Mouse (Mus musculus) ZHBTc4 (cell line): ENCODE measurements at regions not wholly inside any gene's neighbourhood (a gene's known extent, or its start where the extent isn't known, plus 50 kb on each side); places are given as distances from the start of the nearest gene placed in this dataset.

ENCODE experiments used
- DNase-seq: peaks from one replicate; pipeline ENCODE4 v3.0.0-alpha.2; 2011; ENCODE audit warnings: low read depth, low spot score

DNA sequence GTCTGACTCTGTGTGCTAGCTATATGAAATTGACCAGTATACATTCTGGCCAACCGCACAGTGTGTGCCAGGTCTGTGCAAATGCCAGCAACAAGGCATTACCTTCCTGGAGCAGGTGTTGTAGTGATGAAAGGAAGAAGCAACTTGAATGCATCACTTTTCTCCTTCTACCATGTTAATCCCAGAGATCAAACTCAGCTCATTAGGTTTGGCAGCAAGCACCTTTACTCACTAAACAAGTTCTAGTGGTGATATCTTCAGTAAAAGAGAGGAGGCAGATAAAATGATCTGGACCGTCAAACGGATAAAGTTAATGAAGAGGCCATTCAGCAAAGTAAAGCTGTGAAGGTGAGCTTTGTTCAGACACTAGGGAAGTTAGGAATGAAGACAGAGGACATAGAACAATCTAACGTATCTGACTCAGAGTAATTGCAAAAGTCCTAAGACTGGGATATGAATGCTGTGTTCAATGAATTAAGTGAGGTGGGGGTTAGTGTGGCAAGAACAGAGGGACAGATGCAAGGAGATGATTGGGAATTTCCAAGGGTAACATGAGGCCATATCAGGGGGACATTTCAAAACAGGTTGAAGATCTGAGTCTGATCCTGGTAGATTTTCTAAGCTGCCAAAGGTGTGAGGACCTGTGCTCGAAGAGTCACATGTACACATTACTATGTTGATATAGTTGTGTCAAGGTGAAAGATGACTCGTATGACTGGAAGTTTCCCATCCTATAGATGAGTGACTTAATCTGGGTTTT is 1478.4 kb upstream of the Slc10a2 start:
- DNase-seq, result no peak

DNA sequence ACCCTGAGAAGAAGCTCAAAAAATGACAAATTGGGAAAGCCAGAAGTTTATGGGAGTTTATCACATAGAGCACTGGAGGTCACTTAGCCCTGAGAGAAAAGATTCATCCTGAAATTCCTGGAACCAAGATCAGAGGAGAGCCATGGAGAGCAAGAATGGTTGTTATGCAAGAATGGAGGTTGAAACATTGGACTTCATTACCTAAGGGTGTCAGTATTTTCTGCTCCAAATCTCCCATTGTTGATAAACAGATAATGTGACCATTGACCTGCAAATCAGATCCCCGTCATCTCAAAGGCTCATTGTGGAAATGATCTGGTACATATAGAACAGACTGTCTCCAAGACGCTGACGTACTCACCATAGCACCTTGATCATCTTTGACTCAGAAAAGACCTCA is 1477.6 kb upstream of the Slc10a2 start:
- no peak for DNase-seq

DNA sequence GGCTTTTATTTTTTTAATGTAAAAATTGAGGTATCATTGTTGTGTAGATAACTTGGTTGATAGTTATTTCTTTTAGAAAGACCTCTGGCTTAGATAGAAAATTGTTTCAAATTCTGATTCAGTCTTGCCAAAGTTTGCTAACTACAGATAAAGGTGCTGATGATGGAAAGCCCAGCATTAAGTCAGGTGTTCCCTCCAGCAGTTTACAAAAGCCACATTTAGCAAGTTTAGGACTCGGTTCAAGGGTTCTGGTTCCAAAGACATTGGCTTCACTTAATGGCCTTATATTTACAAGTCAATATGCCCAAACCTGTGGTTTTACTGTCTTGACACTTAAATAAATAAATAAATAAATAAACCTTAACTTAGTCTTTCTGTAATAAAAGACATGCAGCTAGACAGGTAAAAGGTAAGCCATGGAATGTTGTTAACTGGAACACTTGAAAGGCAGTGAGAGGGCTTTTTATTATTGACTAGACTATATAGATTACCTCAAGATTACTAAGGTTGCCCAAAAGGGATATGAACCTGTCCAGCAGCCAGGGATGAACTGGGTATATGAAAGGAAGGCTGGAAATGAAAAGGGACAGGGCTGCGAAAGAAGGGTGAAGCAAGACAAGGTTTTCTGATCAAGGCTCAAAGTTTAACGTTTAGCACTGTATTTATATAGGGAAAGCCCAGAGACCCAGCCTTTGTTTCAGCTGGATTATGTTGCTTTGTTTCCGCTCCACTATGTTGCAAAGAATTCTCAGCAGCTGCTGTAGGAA is 1472.9 kb upstream of the Slc10a2 start:
- no peak for DNase-seq

DNA sequence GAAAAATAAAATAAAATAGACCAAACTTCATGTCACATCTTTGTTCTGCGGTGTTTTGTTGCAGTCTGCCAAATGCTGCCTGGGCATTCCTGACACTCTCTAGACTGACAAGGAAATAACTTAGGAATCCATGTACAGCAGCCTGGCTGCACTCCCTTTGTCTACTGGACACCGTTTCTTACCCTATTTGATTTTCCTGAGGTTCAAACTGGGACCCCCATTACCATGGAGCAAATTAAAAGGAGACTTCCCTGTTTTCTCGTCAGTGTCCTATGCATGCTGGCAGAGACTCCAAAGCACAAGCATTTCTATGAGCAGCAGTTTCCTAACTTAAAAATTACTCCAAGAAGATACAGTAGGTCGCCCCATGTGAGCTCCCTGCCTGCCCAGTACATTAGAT is 1470.1 kb upstream of the Slc10a2 start:
- no peak for DNase-seq

DNA sequence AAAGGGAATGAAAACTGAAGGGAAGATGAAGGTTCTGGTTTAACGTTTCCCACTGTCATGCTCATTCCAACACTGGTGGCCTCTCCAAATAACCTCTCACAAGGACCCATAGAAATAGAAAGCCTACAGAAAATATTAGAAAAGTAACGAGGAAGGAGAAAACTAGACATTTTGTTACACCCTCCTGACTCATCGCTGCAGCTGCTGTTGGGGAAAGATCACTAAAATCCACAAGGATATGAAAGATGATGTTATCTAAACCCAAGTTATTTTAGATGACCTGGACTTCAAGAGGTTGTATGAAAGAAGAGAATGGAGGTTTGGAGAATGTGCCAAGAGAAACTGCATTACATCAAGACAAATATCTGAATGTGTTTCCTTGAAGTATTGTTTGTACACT is 1468.3 kb upstream of the Slc10a2 start:
- no peak for DNase-seq

DNA sequence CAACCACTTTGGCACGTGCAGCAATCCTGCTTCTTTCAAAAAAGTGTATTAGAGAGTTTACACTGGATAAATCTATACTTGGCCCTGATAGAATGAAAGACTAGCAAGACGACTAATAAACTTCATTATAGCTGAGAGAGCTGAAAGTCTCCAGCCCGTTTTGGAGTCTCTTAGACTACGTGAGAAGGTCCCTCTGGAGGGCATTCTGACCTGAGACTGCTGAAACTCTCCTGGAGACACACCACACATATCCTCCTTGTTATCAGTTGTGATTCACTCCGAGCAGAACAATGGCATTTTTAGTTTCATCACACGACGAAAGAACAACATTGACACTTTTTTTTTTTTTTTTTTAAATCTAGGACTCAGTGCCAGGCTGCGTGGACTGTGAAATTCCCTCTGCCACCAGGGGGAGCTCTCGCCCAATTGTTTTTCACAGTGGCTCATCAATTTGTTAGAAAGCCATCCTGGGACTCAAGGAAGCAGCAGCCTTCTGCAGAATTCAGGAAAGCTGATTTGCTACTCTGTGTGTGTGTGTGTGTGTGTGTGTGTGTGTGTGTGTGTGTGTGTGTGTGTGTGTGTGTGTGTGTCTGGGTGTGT is 1467.0 kb upstream of the Slc10a2 start:
- DNase-seq, result peak; percentile 45

DNA sequence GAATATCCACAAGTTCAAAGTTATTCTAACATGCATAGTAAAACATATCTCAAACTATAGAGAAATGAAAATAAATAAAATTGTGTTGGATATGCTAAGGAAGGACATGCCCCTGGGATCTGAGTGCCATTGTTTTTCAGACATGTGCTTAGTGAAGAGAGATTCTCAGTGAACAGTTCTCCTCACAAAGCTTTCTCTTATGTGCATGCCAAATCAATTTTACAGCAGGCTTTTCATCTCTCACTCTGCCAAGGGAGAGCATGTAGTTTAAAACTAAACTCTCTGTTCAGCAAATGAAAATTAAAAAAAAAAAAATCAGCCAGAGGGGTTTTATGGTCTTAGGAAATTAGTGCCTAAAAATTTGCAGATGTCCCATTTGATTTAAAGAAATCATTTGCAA is 1445.8 kb upstream of the Slc10a2 start:
- DNase-seq, result no peak

DNA sequence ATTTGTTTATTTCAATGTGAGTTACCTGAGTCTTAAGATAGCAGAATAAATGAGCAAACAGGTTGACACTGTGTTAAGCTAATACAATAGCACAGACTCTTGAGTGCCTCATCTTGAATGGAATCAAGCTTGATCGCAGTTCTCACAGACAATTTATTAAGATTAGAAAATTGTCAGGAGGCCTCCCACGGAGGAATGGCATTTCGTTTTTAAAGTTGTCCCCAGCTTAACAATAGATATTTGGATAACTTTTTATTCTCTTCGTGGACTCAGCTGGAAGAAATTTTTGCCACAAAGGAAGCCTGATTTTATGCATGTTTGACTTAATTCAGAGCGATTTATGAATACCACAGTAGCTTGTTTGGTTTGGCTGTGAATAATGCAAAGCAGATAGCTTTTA is 1422.0 kb upstream of the Slc10a2 start:
- DNase-seq, result no peak

DNA sequence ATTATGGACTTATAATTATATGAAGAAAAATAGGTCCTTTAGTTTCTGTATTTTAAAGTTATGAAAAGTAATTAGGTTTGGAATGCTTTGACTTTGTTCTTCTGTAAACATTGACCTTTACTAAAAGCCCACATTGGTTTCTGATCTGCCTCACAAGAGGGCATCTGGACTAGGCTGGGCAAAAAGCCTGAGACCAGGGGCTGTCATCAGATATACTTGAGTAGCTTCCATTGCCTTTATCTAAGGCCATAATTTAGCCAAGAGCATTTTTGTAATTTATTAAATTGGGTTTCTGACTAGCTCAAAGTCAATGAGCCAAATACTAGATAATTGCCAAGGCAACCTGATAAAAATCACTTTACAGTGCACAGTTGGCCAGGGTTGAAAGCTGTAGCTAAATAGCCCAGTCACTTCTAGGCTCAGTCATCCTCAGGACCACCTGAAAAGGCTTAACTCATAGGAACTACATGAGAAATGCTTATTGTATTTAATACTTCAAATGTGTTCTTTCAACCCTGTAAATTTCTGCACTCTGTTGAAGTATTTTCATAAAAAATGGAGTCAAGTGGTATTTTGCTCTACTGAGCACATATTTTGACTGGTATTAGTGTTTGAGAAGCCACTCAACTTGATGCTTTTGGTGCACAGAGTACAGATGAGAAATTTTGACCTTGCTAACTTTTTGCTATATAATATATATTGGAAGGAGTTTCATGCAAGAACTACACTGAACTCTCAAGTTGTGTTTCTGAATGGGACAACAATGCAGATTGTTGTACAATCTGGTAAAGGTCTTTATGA is 1410.9 kb upstream of the Slc10a2 start:
- no peak for DNase-seq

DNA sequence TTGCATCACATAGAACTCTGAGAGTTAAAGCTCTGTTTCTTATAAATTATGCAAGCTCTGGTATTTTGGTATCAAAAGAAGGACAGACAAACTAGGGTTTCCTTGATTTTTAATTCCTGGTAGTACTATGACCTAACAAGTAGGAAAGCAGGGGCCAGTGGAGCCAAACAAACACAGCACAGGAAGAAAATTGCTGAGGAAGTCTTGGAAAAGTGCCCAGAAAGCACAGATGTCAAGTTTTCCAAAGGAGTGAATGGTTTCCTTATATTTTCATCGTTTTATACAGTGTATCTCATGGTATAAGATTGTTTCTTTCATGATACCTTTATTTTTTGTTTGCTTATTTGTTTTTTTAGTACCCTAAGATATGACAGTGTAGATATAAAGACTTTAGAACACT is 1387.3 kb upstream of the Slc10a2 start:
- no peak for DNase-seq

DNA sequence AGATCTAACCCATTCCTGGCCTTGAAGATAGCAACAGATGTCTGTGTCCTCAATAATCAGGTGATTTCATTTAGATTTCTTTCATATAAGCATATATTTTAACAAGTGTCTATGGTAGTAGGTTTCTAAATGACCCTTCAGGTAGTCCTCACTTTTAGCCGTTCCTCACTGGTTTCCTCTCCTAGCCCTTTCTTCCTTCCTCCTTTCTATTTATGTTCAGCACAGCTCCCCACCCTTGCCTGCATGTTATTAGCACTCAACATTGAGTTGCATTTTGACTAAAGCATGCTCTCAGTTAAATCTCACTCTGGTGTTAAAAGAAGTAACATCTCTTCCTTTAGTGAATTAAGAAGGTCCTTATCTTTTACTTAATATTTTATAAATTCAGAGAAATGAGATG is 1376.8 kb upstream of the Slc10a2 start:
- no peak for DNase-seq

DNA sequence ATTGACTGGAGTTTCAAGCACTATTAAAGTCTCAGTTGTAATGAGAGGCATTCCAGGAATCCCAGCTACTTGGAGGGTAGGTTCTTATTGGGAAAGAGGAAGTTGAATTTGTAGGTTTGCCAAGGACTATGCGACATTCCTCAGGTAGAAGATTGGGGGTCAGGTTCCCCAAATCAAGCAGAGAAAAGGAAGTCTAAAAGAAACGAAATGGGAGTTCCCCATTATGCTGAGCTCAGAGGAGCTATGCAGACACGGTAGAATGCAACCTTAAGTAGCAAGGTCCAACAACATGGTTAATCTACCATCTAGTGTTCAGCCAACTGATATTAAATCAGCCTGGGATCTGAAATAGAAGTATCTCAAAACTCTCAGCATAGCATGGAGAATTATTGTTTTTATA is 1365.9 kb upstream of the Slc10a2 start:
- no peak for DNase-seq

DNA sequence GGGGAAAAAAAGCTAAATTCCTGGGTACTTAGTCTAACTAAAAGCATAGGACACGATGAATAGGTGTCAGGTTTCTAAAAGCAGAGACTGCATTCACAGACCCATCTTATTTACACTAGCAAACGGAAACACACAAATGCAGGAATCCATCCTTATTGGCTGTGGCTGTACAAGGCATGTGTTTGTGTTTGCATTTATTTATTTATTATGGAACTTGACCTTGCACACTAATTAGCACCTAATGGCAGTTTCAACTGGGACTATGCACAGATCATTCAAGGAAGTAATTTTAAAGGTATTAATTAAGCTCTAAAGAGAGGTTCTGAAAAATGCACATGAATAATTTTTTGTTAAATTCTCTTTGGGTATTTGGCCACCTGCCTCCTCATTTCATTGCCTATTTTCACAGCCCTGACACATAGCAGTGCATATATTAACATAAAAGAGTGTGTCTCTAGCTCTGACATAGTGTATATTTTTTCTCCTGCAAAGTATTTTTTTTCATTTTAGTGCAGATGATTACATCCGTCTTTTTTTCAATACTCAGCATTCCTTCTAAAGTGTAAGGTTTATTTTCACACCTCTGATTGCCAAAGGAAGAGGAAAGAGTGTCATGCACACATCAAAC is 1351.5 kb upstream of the Slc10a2 start:
- DNase-seq, result no peak

DNA sequence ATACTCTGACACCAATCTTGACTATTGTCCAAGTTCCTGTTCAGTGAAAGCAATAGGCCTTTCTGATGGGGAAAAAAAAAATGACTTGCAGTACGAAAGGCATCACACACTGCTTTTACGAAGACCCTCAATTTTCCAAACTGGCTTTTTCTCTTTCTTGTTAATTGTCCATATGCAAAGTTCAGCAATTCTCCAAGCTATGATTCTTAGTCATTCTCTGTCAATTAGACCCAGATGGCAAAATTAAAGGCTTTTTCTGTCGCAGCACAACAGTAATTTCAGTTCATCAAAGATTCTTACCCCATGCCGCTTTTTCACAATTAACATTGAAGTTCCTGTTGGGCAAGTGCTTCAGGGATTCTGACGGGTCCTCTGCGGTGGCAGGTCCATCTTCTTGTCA is 1343.2 kb upstream of the Slc10a2 start:
- no peak for DNase-seq

DNA sequence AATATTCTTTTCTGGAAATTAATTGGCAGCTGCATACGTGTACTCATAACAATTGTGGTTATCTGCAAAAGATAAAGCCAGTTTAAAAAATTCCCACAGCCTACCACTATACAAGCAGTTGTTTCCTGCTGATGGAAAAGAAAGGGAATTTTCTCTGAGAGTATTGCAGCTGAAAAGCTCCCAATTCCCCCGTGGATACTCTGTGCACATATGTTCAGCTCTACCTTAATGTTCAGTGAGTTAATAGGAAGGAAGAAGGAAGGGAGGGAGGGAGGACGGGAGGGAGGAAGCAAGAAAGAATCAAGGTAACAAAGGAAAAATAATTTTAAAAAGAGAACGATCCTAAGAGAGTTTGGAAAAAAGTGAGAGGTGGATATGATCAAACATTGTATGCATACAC is 1333.9 kb upstream of the Slc10a2 start:
- DNase-seq, result no peak
